Comparison of ENCODE assay signal across 8 mouse cellular contexts in genomic region chr14:24606444-24607173, GRCm38 (mm10).
DNase-seq lines count a peak whose midpoint lies in the region; ATAC-seq and TF ChIP-seq lines count a peak whose summit lies in the region.

No protein-coding gene starts in this region.

- no peak for TF ChIP-seq CTCF in left cerebral cortex, adult 2 months (IDR thresholded peaks at IDR 0.05)

- 0 out of 2 replicates have a peak, but pooled peaks have one; percentile 42 for ATAC-seq in heart, embryonic 11.5 days (replicated peaks; ENCODE audit: insufficient number of reproducible peaks, low FRiP score, low TSS enrichment)

- peak overlapping the region; percentile 22; the same call in 1 of the 2 replicates for H3K27ac ChIP-seq in heart, embryonic 11.5 days (ENCODE audit: low read depth, low read length)
- peak overlapping the region; percentile 61; the same call in 1 of the 2 replicates for H3K27ac ChIP-seq in limb, embryonic 10.5 days
- H3K27ac ChIP-seq in left cerebral cortex, adult 2 months: no peak overlapping the region

- DNase-seq in adrenal gland, postnatal 10 days: peak; percentile 17
- no peak for DNase-seq in adrenal gland, postnatal 4 days (ENCODE audit: low spot score in 2 of 2)
- peak; percentile 1 to 25 for DNase-seq in adrenal gland, postnatal 36 days
- DNase-seq in limb, embryonic 10.5 days (ENCODE audit: low spot score): no peak
- no peak for DNase-seq in thymus, postnatal 14 days
- no peak for DNase-seq in kidney, postnatal 36 days
- no peak for DNase-seq in left cerebral cortex, adult 2 months (ENCODE audit: extremely low spot score in 1 of 2, low spot score in 2 of 2)

- intact Hi-C loops in left cerebral cortex, adult 2 months (cut with DNase I): no loop called here

- no peaks in the 10 kb centered on the region for H3K36me3 ChIP-seq in heart, embryonic 11.5 days (ENCODE audit: control insufficient read depth, insufficient read depth, low read length)
- no peaks in the 10 kb centered on the region for H3K36me3 ChIP-seq in limb, embryonic 10.5 days

- H3K4me1 ChIP-seq in heart, embryonic 11.5 days (ENCODE audit: control insufficient read depth, insufficient read depth, low read length): peaks cover 15% of the 10 kb centered on the region
- H3K4me1 ChIP-seq in limb, embryonic 10.5 days: peaks cover 19% of the 10 kb centered on the region

- H3K4me3 ChIP-seq in heart, embryonic 11.5 days (ENCODE audit: low read depth, low read length): no peak overlapping the region
- H3K4me3 ChIP-seq in limb, embryonic 10.5 days: no peak overlapping the region
- no peak overlapping the region for H3K4me3 ChIP-seq in left cerebral cortex, adult 2 months

- H3K4me2 ChIP-seq in heart, embryonic 11.5 days: peak overlapping the region; percentile 14

- no peaks in the 10 kb centered on the region for H3K9me3 ChIP-seq in heart, embryonic 11.5 days (replicated peaks; ENCODE audit: control insufficient read depth, low read length)
- no peaks in the 10 kb centered on the region for H3K9me3 ChIP-seq in limb, embryonic 10.5 days (replicated peaks)

- peak overlapping the region; percentile 46; the same call in 1 of the 2 replicates for H3K9ac ChIP-seq in heart, embryonic 11.5 days (ENCODE audit: low read depth, low read length)

- H3K27me3 ChIP-seq in heart, embryonic 11.5 days (ENCODE audit: control insufficient read depth, insufficient read depth, low read length): no peaks in the 10 kb centered on the region
- H3K27me3 ChIP-seq in limb, embryonic 10.5 days (ENCODE audit: low read depth, poor library complexity, severe bottlenecking): no peaks in the 10 kb centered on the region

- WGBS in heart, embryonic 11.5 days (ENCODE audit: insufficient replicate concordance): 31% methylated on average over 14 of the region's 14 CpGs
- WGBS in limb, embryonic 10.5 days: 44% methylated on average over 14 of the region's 14 CpGs

Comparison
In these comparisons a context has a peak if more than half of its experiments do, and no peak if none do; other contexts are left out.
1. DNase-seq: peak in adrenal gland, postnatal 10 days (single experiment) and adrenal gland, postnatal 36 days (2 of 2); none in adrenal gland, postnatal 4 days (0 of 2), limb, embryonic 10.5 days (single experiment), thymus, postnatal 14 days (single experiment), kidney, postnatal 36 days (0 of 2) and left cerebral cortex, adult 2 months (0 of 2).